Mouse (Mus musculus) frontal cortex, postnatal 25 days (tissue): ENCODE measurements around the gene Tec.

Experiments
- DNase-seq, 2 experiments: peaks; one replicate each; pipeline ENCODE4 v3.0.0; 2022; ENCODE audit warnings: low spot score in 2 of 2

The Tec gene

GRCm38 (mm10) chr5:72854141-72854990 is 13.9 kb downstream of the Tec start:
- no peak for DNase-seq

GRCm38 (mm10) chr5:72853365-72853764 is 14.9 kb downstream of the Tec start:
- no peak for DNase-seq

- DNase-seq = no peak
These were observed 15.8 kb downstream of the Tec start for GRCm38 (mm10) chr5:72852301-72852995.

GRCm38 (mm10) chr5:72851674-72852098 is 16.6 kb downstream of the Tec start:
- no peak for DNase-seq

GRCm38 (mm10) chr5:72850926-72851673 is 17.2 kb downstream of the Tec start:
- no peak for DNase-seq

- no peak for DNase-seq
These were observed 19.3 kb downstream of the Tec start for GRCm38 (mm10) chr5:72848889-72849435.

GRCm38 (mm10) chr5:72846712-72847111 is 21.6 kb downstream of the Tec start:
- DNase-seq = no peak

GRCm38 (mm10) chr5:72845928-72846630 is 22.2 kb downstream of the Tec start:
- DNase-seq = no peak

GRCm38 (mm10) chr5:72844776-72845495 is 23.3 kb downstream of the Tec start:
- no peak for DNase-seq

GRCm38 (mm10) chr5:72844294-72844693 is 24.0 kb downstream of the Tec start:
- DNase-seq = no peak

- DNase-seq = no peak
These were observed 28.6 kb downstream of the Tec start for GRCm38 (mm10) chr5:72839655-72840054.

GRCm38 (mm10) chr5:72838976-72839375 is 29.3 kb downstream of the Tec start:
- no peak for DNase-seq

GRCm38 (mm10) chr5:72835656-72836055 is 32.6 kb downstream of the Tec start:
- DNase-seq = no peak

GRCm38 (mm10) chr5:72832904-72833765 is 35.1 kb downstream of the Tec start:
- no peak for DNase-seq

- no peak for DNase-seq
These were observed 36.1 kb downstream of the Tec start for GRCm38 (mm10) chr5:72832191-72832590.

GRCm38 (mm10) chr5:72830988-72831610 is 37.2 kb downstream of the Tec start:
- no peak for DNase-seq

- no peak for DNase-seq
These were observed 38.7 kb downstream of the Tec start for GRCm38 (mm10) chr5:72829506-72830067.

- DNase-seq = no peak
These were observed 39.9 kb downstream of the Tec start for GRCm38 (mm10) chr5:72828401-72828800.

GRCm38 (mm10) chr5:72827435-72827834 is 40.8 kb downstream of the Tec start:
- DNase-seq = no peak
